Mouse (Mus musculus): ENCODE results near the gene Abi1. TPM values are rescaled to one million over a fixed set of nuclear protein-coding genes. Genes with fewer than 3 reads are reported as not detected.

Gene Abi1
- polyA plus RNA-seq, 1 experiment from 2014 or later = 16.2 TPM

DNA sequence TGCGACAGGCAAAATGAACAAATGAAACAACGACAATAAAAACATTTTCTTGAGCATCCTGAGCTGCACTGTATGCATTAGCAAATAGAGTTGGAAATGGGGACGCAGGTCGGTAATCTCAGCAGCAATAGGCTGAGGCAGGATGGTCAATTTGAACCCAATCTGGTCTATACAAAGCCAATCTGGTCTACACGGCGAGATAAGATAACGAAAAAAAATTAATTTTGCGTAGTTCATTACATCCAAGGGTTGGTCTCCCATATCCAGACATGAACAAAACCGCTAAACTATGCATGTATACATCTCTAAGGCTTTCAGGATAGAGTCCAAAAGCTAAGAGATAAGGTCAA is 145.1 kb downstream of the Abi1 start:
- no peaks in the 10 kb centered on the region for H3K9me3 ChIP-seq (replicated peaks)
- no peak for ATAC-seq (ENCODE audit: low read depth)

More for the DNA sequence above, 145.1 kb downstream of the Abi1 start:
- Histone ChIP-seq H3K4me3 (replicated peaks) (peak overlapping the region; percentile 93), H3K4me2 (peak overlapping the region; percentile 74), H3K9ac (peak overlapping the region; percentile 89), H3K27me3 (no peaks in the 10 kb centered on the region), H3K36me3 (peaks cover 4% of the 10 kb centered on the region), H3K27ac (peak overlapping the region; percentile 84), H3K4me1 (replicated peaks) (peaks cover 20% of the 10 kb centered on the region)
- DNase-seq = no peak
- WGBS (ENCODE audit: insufficient replicate concordance) = 12% methylated on average over 9 of the region's 9 CpGs

Other genes with a start within 250 kb of the Abi1 start
- 19.1 and 22.8 TPM in 2 replicates for gene Pdss1, start 144.7 kb downstream of the Abi1 start, polyA plus RNA-seq (2015; fragmentation: Nextera tagmentation; extraction: Ambion mirVana)
- 14.4 and 17.5 TPM in 2 replicates for gene Acbd5, start 27.9 kb upstream of the Abi1 start, polyA plus RNA-seq (2015; fragmentation: Nextera tagmentation; extraction: Ambion mirVana)
- gene Mastl, start 115.8 kb upstream of the Abi1 start, polyA plus RNA-seq (2015; fragmentation: Nextera tagmentation; extraction: Ambion mirVana) = 8.3 and 8.5 TPM in 2 replicates
- gene Yme1l1, start 116.1 kb upstream of the Abi1 start, polyA plus RNA-seq (2015; fragmentation: Nextera tagmentation; extraction: Ambion mirVana) = 39.5 and 53.0 TPM in 2 replicates
- gene 4931423N10Rik, start 167.2 kb upstream of the Abi1 start, polyA plus RNA-seq (2015; fragmentation: Nextera tagmentation; extraction: Ambion mirVana) = not detected in 2 replicates

Data from liver, embryonic 13.5 days (tissue).